Mouse (Mus musculus): ENCODE measurements around the gene Crhr1.

DNA sequence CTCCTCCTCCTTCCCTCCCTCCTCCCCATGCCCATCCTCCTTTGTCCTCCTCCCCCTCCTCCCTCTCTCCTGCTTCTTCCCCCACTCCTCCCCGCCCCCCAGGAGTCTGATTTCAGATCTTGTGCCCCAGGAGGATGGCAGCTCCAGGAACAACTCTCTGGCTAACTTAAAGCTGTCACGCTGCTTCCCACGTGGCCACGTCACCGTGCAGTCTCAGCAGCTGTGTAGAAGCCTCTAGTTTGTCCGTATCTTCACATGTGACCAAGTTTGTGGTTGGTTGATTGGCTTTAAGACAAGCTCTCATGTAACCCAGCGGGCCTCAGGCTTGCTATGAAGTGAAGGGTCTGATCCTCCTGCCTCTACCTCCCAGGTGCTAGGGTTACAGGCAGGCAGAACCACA lies 46.2 kb downstream of the Crhr1 start:
- no peak for TF ChIP-seq EP300 (IDR thresholded peaks at IDR 0.05; ENCODE audit: low read depth)
- no peak for TF ChIP-seq CTCF (IDR thresholded peaks at IDR 0.05; ENCODE audit: low read depth)

Data from liver, postnatal 0 days (tissue).